ENCODE assay signal across 19 mouse cellular contexts in the genomic region with DNA sequence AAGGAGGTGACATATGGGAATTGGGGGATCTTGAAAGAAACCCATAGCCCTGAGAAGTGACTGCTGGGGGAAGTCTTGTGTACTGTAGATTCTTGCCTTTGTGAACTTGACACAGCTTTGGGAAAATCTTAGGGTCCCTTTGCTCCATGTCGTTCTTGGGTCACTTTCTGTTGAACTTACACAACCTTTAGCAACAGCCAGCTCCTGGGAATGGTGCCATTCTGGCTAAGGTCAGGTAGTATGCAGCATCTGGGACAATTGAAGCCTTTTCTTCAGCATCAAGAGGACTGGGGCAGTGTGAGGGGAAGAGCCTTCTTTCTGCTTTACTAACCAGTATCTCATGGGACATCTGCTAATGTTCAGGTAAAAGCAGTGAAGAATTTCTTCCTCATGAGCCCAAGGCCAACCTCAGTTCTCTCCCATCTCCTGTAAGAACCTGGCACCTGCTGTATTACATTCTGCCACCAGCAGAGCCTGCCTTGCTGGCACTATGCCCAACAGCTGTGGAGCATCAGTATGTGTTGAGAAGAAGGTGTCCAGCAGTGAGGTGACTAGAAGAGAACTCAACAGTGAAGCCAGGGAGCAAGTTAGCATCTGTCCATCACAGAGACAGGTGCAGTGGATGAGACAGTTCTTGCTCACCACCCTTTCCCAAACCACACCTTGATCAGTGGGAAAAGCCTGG.
DNase-seq lines count a peak whose midpoint lies in the region; TF ChIP-seq lines count a peak whose summit lies in the region.
"Had no signal": no experiment of that assay in that cellular context is flagged by ENCODE, and none has a peak within 500 bp of the region (broad histone marks: within the 10 kb centered on the region; RNA-seq: fewer than 3 reads in every experiment).

No protein-coding gene starts in this region.

- no peak for TF ChIP-seq CTCF in kidney, adult 2 months (conservative IDR thresholded peaks at IDR 0.05; ENCODE audit: insufficient read depth, insufficient read length, low read depth, low read length)
- no peak for TF ChIP-seq CTCF in liver, adult 2 months (IDR thresholded peaks at IDR 0.05; ENCODE audit: low read depth, low read length)

- no peak overlapping the region for H3K27ac ChIP-seq in kidney, adult 2 months (ENCODE audit: insufficient read depth, low read depth, low read length)
- no peak overlapping the region for H3K27ac ChIP-seq in liver, adult 2 months (replicated peaks; ENCODE audit: insufficient read depth, low read depth, low read length)
- H3K27ac ChIP-seq: forebrain, embryonic 13.5 days; heart, embryonic 15.5 days; liver, embryonic 13.5 days; midbrain, embryonic 13.5 days; neural tube, embryonic 12.5 days had no signal

- no peak for TF ChIP-seq POLR2A in kidney, adult 2 months (IDR thresholded peaks at IDR 0.05; ENCODE audit: low read depth, low read length)
- TF ChIP-seq POLR2A in liver, adult 2 months (IDR thresholded peaks at IDR 0.05; ENCODE audit: extremely low read depth, insufficient read depth, low read length), result no peak

- H3K4me1 ChIP-seq in kidney, adult 2 months (ENCODE audit: control insufficient read depth, insufficient read depth, low read length), result no peaks in the 10 kb centered on the region
- H3K4me1 ChIP-seq in liver, adult 2 months (ENCODE audit: control insufficient read depth, insufficient read depth, low read length), result no peaks in the 10 kb centered on the region; the same call in 1 of the 2 replicates

- 82% methylated on average over 1 of the region's 1 CpGs for WGBS in kidney, adult 2 months
- 23% methylated on average over 1 of the region's 1 CpGs for WGBS in liver, adult 2 months

- H3K9ac ChIP-seq in liver, adult 2 months (ENCODE audit: low read depth, low read length), result no peak overlapping the region
- H3K9ac ChIP-seq: forebrain, embryonic 13.5 days; heart, embryonic 15.5 days; liver, embryonic 13.5 days; lung, embryonic 14.5 days; midbrain, embryonic 13.5 days; neural tube, embryonic 12.5 days had no signal

- no peak overlapping the region for H3K4me3 ChIP-seq in kidney, adult 2 months (ENCODE audit: insufficient read depth, low read depth, low read length)
- no peak overlapping the region for H3K4me3 ChIP-seq in liver, adult 2 months (ENCODE audit: insufficient read depth, low read depth, low read length)
- H3K4me3 ChIP-seq: erythroblast, embryonic 14.5 days; forebrain, embryonic 13.5 days; heart, embryonic 15.5 days; liver, embryonic 13.5 days; midbrain, embryonic 13.5 days; neural tube, embryonic 12.5 days had no signal

- peaks cover 9% of the 10 kb centered on the region; the same call in 1 of the 2 replicates for H3K79me2 ChIP-seq in liver, adult 2 months (ENCODE audit: control insufficient read depth, insufficient read depth, low read length)

- H3K27me3 ChIP-seq in kidney, adult 2 months (replicated peaks; ENCODE audit: control insufficient read depth, insufficient read depth, low read length), result no peaks in the 10 kb centered on the region
- no peaks in the 10 kb centered on the region for H3K27me3 ChIP-seq in liver, adult 2 months (ENCODE audit: control insufficient read depth, insufficient read depth, low read length)
- H3K27me3 ChIP-seq: forebrain, embryonic 13.5 days; heart, embryonic 15.5 days; liver, embryonic 13.5 days; midbrain, embryonic 13.5 days; neural tube, embryonic 12.5 days; Patski had no signal

- no peaks in the 10 kb centered on the region for H3K36me3 ChIP-seq in kidney, adult 2 months (ENCODE audit: control insufficient read depth, insufficient read depth, low read length)
- H3K36me3 ChIP-seq in liver, adult 2 months (ENCODE audit: control insufficient read depth, insufficient read depth, low read length), result no peaks in the 10 kb centered on the region
- H3K36me3 ChIP-seq: heart, embryonic 15.5 days; liver, embryonic 13.5 days; neural tube, embryonic 12.5 days had no signal

- DNase-seq in adrenal gland, adult 2 months, result peak; percentile 12
- no peak for DNase-seq in adrenal gland, adult 8-10 months
- peak; percentile 15 for DNase-seq in kidney, adult 2 months
- DNase-seq in kidney, adult 8-10 months, result no peak
- peak; percentile 39 for DNase-seq in liver, adult 2 months (ENCODE audit: extremely low read depth, low read depth, low spot score)
- no peak for DNase-seq in liver
- peak; percentile 5 for DNase-seq in thymus, postnatal 14 days
- no peak for DNase-seq in thymus, adult 18-20 months
- DNase-seq: cerebellum, adult 9-11 months; gastrocnemius, postnatal 36 days; layer of hippocampus, adult 9-11 months; liver, embryonic 13.5 days; lung, embryonic 14.5 days had no signal

Comparison
In these comparisons a context has a peak if more than half of its experiments do, and no peak if none do; other contexts are left out.
1. DNase-seq: peak in adrenal gland, adult 2 months (single experiment), kidney, adult 2 months (single experiment), liver, adult 2 months (single experiment) and thymus, postnatal 14 days (single experiment); none in adrenal gland, adult 8-10 months (single experiment), kidney, adult 8-10 months (0 of 2), liver (single experiment) and thymus, adult 18-20 months (0 of 2).